Mouse (Mus musculus) lung, postnatal 0 days (tissue): ENCODE data around the gene B3gnt6. TPM values are rescaled to one million over a fixed set of nuclear protein-coding genes. Genes with fewer than 3 reads are reported as not detected.

Experiments used
- ATAC-seq: fragments of 200-750 bp; cut with Nextera tagmentation; 2 replicates; pipeline ENCODE4 v1.8.0; 2017; ENCODE audit warnings: moderate library complexity
- DNase-seq: peaks from one replicate; pipeline ENCODE4 v3.0.0-alpha.2; 2016; ENCODE audit warnings: low spot score
- H3K27ac ChIP-seq: fragments of 300-500 bp; sonication (generic); 2 replicates; pipeline ENCODE4 v1.5.1; 2014; ENCODE audit warnings: antibody characterized with exemption, mild to moderate bottlenecking, low read length, mixed read lengths
- H3K27me3 ChIP-seq: fragments of 300-500 bp; sonication (generic); replicated peaks from 2 replicates; pipeline ENCODE4 v1.6.1; 2014; ENCODE audit warnings: low read length, mixed read lengths; ENCODE audit not compliant: insufficient read depth
- H3K36me3 ChIP-seq: fragments of 300-500 bp; sonication (generic); 2 replicates; pipeline ENCODE4 v1.6.1; 2014; ENCODE audit warnings: low read length, mixed read lengths; ENCODE audit not compliant: insufficient read depth
- H3K4me1 ChIP-seq: fragments of 300-500 bp; sonication (generic); 2 replicates; pipeline ENCODE4 v1.6.1; 2014; ENCODE audit warnings: antibody characterized with exemption, low read depth, low read length, mixed read lengths; ENCODE audit not compliant: insufficient read depth
- H3K4me2 ChIP-seq: fragments of 300-500 bp; sonication (generic); replicated peaks from 2 replicates; pipeline ENCODE4 v1.6.1; 2014; ENCODE audit warnings: low read depth, mild to moderate bottlenecking, low read length, moderate library complexity, mixed read lengths
- H3K4me3 ChIP-seq: fragments of 300-500 bp; sonication (generic); 2 replicates; pipeline ENCODE4 v1.5.1; 2014; ENCODE audit warnings: low read depth, low read length
- H3K9ac ChIP-seq: fragments of 300-500 bp; sonication (generic); replicated peaks from 2 replicates; pipeline ENCODE4 v1.6.1; 2014; ENCODE audit warnings: low read depth, mild to moderate bottlenecking
- H3K9me3 ChIP-seq: fragments of 300-500 bp; sonication (generic); 2 replicates; pipeline ENCODE4 v1.6.1; 2016; ENCODE audit warnings: low read length, mixed read lengths
- CTCF ChIP-seq: IDR thresholded peaks from 2 replicates; pipeline ENCODE4 v1.5.1; 2016; ENCODE audit warnings: antibody characterized with exemption, mild to moderate bottlenecking
- EP300 ChIP-seq: IDR thresholded peaks from 2 replicates; pipeline ENCODE4 v1.6.1; 2016; ENCODE audit warnings: antibody characterized with exemption, mild to moderate bottlenecking, control low read depth
- WGBS: fragments of 180-500 bp; shearing (Covaris S2); extraction: QIAGEN DNeasy Blood & Tissue Kit; methylation state at CpG from one replicate; pipeline ENCODE4 v1.1.7; 2014; 5-methylcytosine and 5-hydroxymethylcytosine counted together
- polyA plus RNA-seq: library from polyadenylated mRNA; unstranded; fragments of >200 nt; fragmentation: Nextera tagmentation; extraction: Ambion mirVana; gene quantifications from 2 replicates; pipeline ENCODE4 v1.2.1, GENCODE M21; 2015

The B3gnt6 gene
- polyA plus RNA-seq, 1 experiment from 2014 or later = 0.23 TPM

DNA sequence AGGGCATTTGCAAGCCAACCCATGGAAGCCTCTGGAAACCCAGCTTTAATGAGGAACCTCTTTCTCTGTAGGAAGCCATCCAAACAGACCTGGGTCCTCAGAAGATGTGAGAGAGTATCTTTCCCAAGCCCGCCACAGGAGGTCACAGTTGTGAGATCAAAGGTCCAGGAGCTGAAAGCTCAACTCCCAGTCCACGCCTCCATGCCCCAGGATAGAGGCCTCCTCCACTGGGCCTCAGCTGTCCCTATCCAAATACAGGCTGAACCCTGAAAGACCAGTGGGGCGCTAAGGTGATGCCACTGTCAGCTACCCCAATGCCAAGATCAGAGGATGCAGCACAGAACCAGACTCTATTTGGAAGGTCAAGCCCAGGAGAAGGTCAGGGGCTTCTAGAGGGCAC, 56.6 kb downstream of the B3gnt6 start:
- 88% methylated on average over 3 of the region's 3 CpGs for WGBS
- H3K4me2 ChIP-seq = no peak overlapping the region
- no peak overlapping the region for H3K4me3 ChIP-seq
- no peaks in the 10 kb centered on the region for H3K36me3 ChIP-seq
- TF ChIP-seq EP300 = no peak
- TF ChIP-seq CTCF = no peak
- H3K27ac ChIP-seq = no peak overlapping the region
- no peak for ATAC-seq
- DNase-seq = no peak
- H3K9me3 ChIP-seq = no peaks in the 10 kb centered on the region
- no peaks in the 10 kb centered on the region for H3K27me3 ChIP-seq
- H3K9ac ChIP-seq = no peak overlapping the region
- no peaks in the 10 kb centered on the region for H3K4me1 ChIP-seq

Other genes starting within 250 kb of the B3gnt6 start
- 7.1 and 8.4 TPM in 2 replicates for gene Myo7a, start 80.0 kb downstream of the B3gnt6 start, polyA plus RNA-seq
- 0.12 and 0.14 TPM in 2 replicates for gene Omp, start 54.0 kb downstream of the B3gnt6 start, polyA plus RNA-seq
- gene Capn5, start 21.2 kb downstream of the B3gnt6 start, polyA plus RNA-seq = 5.0 and 5.2 TPM in 2 replicates
- 33.1 and 43.4 TPM in 2 replicates for gene Acer3, start 121.7 kb upstream of the B3gnt6 start, polyA plus RNA-seq
- gene Tsku, start 161.8 kb upstream of the B3gnt6 start, polyA plus RNA-seq = 8.6 and 9.1 TPM in 2 replicates
- not detected in 2 replicates for gene Gucy2d, start 240.9 kb upstream of the B3gnt6 start, polyA plus RNA-seq